Mouse (Mus musculus): ENCODE data around the gene Ephb4. TPM values are rescaled to one million over a fixed set of nuclear protein-coding genes. Genes with fewer than 3 reads are reported as not detected.

The Ephb4 gene
- polyA plus RNA-seq, 1 experiment from 2014 or later: 28.9 TPM

GRCm38 (mm10) chr5:137376198-137376597 is 26.3 kb downstream of the Ephb4 start:
- Histone ChIP-seq H3K4me1 (peaks cover 6% of the 10 kb centered on the region), H3K4me2 (replicated peaks) (no peak overlapping the region), H3K9me3 (no peaks in the 10 kb centered on the region), H3K36me3 (peaks cover 36% of the 10 kb centered on the region), H3K4me3 (no peak overlapping the region), H3K27me3 (no peaks in the 10 kb centered on the region), H3K9ac (replicated peaks) (no peak overlapping the region), H3K27ac (replicated peaks) (no peak overlapping the region)
- ATAC-seq (ENCODE audit: low FRiP score, low read depth): no peak
- 39% methylated on average over 7 of the region's 7 CpGs for WGBS

DNA sequence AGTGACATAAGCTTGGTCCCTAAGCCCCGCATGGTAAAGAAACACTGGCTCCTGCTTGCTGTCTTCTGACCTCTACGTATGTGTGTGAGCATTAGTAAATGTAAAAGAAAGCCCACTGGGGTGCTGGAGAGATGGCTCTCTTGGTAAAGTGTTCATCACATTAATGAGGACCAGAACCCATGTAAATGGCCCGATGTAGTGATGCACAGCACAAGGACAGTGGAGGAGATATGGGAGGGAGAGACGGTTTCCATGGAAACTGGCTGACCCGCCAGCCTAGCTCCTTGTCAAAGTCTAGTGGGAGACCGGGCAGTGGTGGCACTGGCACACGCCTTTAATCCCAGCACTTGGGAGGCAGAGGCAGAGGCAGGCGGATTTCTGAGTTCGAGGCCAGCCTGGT is 26.8 kb downstream of the Ephb4 start:
- 0 out of 2 replicates have a peak, but pooled peaks have one; percentile 52 for ATAC-seq (ENCODE audit: low FRiP score, low read depth)
- H3K36me3 ChIP-seq: peaks cover 31% of the 10 kb centered on the region
- H3K4me1 ChIP-seq: peaks cover 6% of the 10 kb centered on the region
- no peak overlapping the region for H3K4me3 ChIP-seq
- 53% methylated on average over 9 of the region's 9 CpGs for WGBS
- no peak overlapping the region for H3K27ac ChIP-seq (replicated peaks)
- H3K9me3 ChIP-seq: no peaks in the 10 kb centered on the region
- H3K9ac ChIP-seq (replicated peaks): no peak overlapping the region
- no peaks in the 10 kb centered on the region for H3K27me3 ChIP-seq
- H3K4me2 ChIP-seq (replicated peaks): no peak overlapping the region

GRCm38 (mm10) chr5:137377176-137377575 is 27.3 kb downstream of the Ephb4 start:
- 38% methylated on average over 10 of the region's 11 CpGs for WGBS
- no peak for ATAC-seq (ENCODE audit: low FRiP score, low read depth)
- no peak overlapping the region for H3K9ac ChIP-seq (replicated peaks)

GRCm38 (mm10) chr5:137377603-137378002 is 27.7 kb downstream of the Ephb4 start:
- no peak for ATAC-seq (ENCODE audit: low FRiP score, low read depth)
- WGBS: 45% methylated on average over 10 of the region's 15 CpGs
- Histone ChIP-seq H3K9me3 (no peaks in the 10 kb centered on the region), H3K4me2 (replicated peaks) (no peak overlapping the region; the same call in 1 of the 2 replicates), H3K9ac (replicated peaks) (no peak overlapping the region), H3K4me1 (peaks cover 6% of the 10 kb centered on the region), H3K27me3 (no peaks in the 10 kb centered on the region), H3K36me3 (peaks cover 22% of the 10 kb centered on the region), H3K27ac (replicated peaks) (no peak overlapping the region), H3K4me3 (no peak overlapping the region)

More at GRCm38 (mm10) chr5:137377176-137377575, 27.3 kb downstream of the Ephb4 start:
- Histone ChIP-seq H3K4me1 (peaks cover 6% of the 10 kb centered on the region), H3K36me3 (peaks cover 26% of the 10 kb centered on the region), H3K27ac (replicated peaks) (no peak overlapping the region), H3K4me2 (replicated peaks) (no peak overlapping the region; the same call in 1 of the 2 replicates), H3K4me3 (no peak overlapping the region), H3K9me3 (no peaks in the 10 kb centered on the region), H3K27me3 (no peaks in the 10 kb centered on the region)

GRCm38 (mm10) chr5:137381152-137381551 is 31.2 kb downstream of the Ephb4 start:
- Histone ChIP-seq H3K9me3 (no peaks in the 10 kb centered on the region), H3K9ac (replicated peaks) (no peak overlapping the region), H3K36me3 (no peaks in the 10 kb centered on the region), H3K4me2 (replicated peaks) (no peak overlapping the region), H3K27me3 (no peaks in the 10 kb centered on the region), H3K4me3 (no peak overlapping the region), H3K27ac (replicated peaks) (no peak overlapping the region), H3K4me1 (peaks cover 4% of the 10 kb centered on the region; the same call in 1 of the 2 replicates)
- ATAC-seq (ENCODE audit: low FRiP score, low read depth): no peak
- WGBS: 59% methylated on average over 4 of the region's 4 CpGs

GRCm38 (mm10) chr5:137383441-137383840 is 33.5 kb downstream of the Ephb4 start:
- no peak for ATAC-seq (ENCODE audit: low FRiP score, low read depth)
- H3K27me3 ChIP-seq: no peaks in the 10 kb centered on the region
- no peak overlapping the region for H3K9ac ChIP-seq (replicated peaks)
- no peaks in the 10 kb centered on the region for H3K36me3 ChIP-seq
- WGBS: 80% methylated on average over 7 of the region's 7 CpGs
- H3K9me3 ChIP-seq: no peaks in the 10 kb centered on the region
- H3K4me3 ChIP-seq: no peak overlapping the region
- H3K4me2 ChIP-seq (replicated peaks): no peak overlapping the region
- H3K4me1 ChIP-seq: no peaks in the 10 kb centered on the region
- H3K27ac ChIP-seq (replicated peaks): no peak overlapping the region

GRCm38 (mm10) chr5:137386712-137387111 is 36.8 kb downstream of the Ephb4 start:
- no peak overlapping the region for H3K4me2 ChIP-seq (replicated peaks)
- no peaks in the 10 kb centered on the region for H3K4me1 ChIP-seq
- H3K27me3 ChIP-seq: no peaks in the 10 kb centered on the region
- 84% methylated on average over 7 of the region's 7 CpGs for WGBS
- H3K4me3 ChIP-seq: no peak overlapping the region
- no peaks in the 10 kb centered on the region for H3K36me3 ChIP-seq
- H3K9me3 ChIP-seq: no peaks in the 10 kb centered on the region
- H3K9ac ChIP-seq (replicated peaks): no peak overlapping the region
- no peak for ATAC-seq (ENCODE audit: low FRiP score, low read depth)
- H3K27ac ChIP-seq (replicated peaks): no peak overlapping the region

DNA sequence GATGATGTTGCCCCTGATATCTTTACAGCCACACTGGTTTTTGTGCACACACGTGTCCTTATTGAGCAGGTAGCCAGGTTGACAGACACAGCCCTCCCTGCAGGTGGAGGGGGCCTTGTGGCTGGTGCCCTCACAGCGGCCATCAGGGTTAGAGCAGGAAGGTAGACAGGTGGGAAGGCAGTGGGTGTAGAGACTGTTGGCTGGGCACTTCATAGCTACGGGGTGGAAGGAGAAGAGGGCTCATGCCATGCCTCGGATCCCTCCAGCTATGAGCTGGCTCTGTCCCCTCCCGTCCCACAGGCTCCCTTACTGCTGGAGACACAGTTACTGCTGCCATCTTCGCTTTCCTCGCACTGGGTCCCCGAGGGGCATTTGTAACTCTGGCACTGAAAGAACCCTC is 41.7 kb downstream of the Ephb4 start:
- no peak overlapping the region for H3K4me3 ChIP-seq
- H3K27ac ChIP-seq (replicated peaks): no peak overlapping the region
- no peak overlapping the region for H3K9ac ChIP-seq (replicated peaks)
- peaks cover 4% of the 10 kb centered on the region; the same call in 1 of the 2 replicates for H3K27me3 ChIP-seq
- 81% methylated on average over 8 of the region's 8 CpGs for WGBS
- no peaks in the 10 kb centered on the region for H3K4me1 ChIP-seq
- no peaks in the 10 kb centered on the region for H3K9me3 ChIP-seq
- no peak for ATAC-seq (ENCODE audit: low FRiP score, low read depth)
- H3K36me3 ChIP-seq: no peaks in the 10 kb centered on the region
- no peak overlapping the region for H3K4me2 ChIP-seq (replicated peaks)

GRCm38 (mm10) chr5:137394456-137394855 is 44.5 kb downstream of the Ephb4 start:
- no peaks in the 10 kb centered on the region for H3K4me1 ChIP-seq
- no peaks in the 10 kb centered on the region for H3K9me3 ChIP-seq
- H3K4me2 ChIP-seq (replicated peaks): no peak overlapping the region
- H3K9ac ChIP-seq (replicated peaks): no peak overlapping the region
- H3K36me3 ChIP-seq: no peaks in the 10 kb centered on the region
- peaks cover 4% of the 10 kb centered on the region; the same call in 1 of the 2 replicates for H3K27me3 ChIP-seq
- no peak for ATAC-seq (ENCODE audit: low FRiP score, low read depth)
- H3K27ac ChIP-seq (replicated peaks): no peak overlapping the region
- no peak overlapping the region for H3K4me3 ChIP-seq
- 47% methylated on average over 7 of the region's 7 CpGs for WGBS

- Histone ChIP-seq H3K9me3 (no peaks in the 10 kb centered on the region), H3K4me2 (replicated peaks) (no peak overlapping the region), H3K27ac (replicated peaks) (no peak overlapping the region), H3K4me3 (no peak overlapping the region), H3K27me3 (no peaks in the 10 kb centered on the region), H3K4me1 (peaks cover 12% of the 10 kb centered on the region), H3K36me3 (no peaks in the 10 kb centered on the region), H3K9ac (replicated peaks) (no peak overlapping the region)
- 80% methylated on average over 2 of the region's 2 CpGs for WGBS
- ATAC-seq (ENCODE audit: low FRiP score, low read depth): no peak
Measured at GRCm38 (mm10) chr5:137404081-137404480, 54.2 kb downstream of the Ephb4 start.

DNA sequence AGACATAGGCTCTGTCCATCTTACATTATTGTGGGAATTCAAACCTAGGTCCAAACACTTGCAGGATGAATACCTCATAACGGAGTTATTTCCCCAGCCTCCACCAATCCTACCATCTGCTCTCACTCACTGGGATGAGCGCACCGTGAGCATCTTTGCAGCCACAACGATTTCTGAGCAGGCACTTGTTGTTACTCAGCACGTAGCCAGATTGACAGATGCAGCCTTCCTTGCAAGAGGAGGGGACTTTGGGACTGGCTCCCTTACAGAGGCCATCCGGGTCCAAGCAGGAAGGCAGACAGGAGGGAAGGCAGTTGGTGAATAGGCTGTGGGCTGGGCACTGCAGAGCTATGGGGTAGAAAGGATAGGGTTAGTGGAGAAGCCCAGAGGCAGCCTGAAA is 59.5 kb downstream of the Ephb4 start:
- no peak overlapping the region for H3K27ac ChIP-seq (replicated peaks)
- no peaks in the 10 kb centered on the region for H3K36me3 ChIP-seq
- 54% methylated on average over 6 of the region's 6 CpGs for WGBS
- no peak for ATAC-seq (ENCODE audit: low FRiP score, low read depth)
- H3K4me1 ChIP-seq: peaks cover 12% of the 10 kb centered on the region
- no peak overlapping the region for H3K4me2 ChIP-seq (replicated peaks)
- no peak overlapping the region for H3K4me3 ChIP-seq
- no peaks in the 10 kb centered on the region for H3K9me3 ChIP-seq
- no peaks in the 10 kb centered on the region for H3K27me3 ChIP-seq
- H3K9ac ChIP-seq (replicated peaks): no peak overlapping the region

- Histone ChIP-seq H3K9ac (replicated peaks) (no peak overlapping the region), H3K4me3 (no peak overlapping the region), H3K27ac (replicated peaks) (no peak overlapping the region), H3K27me3 (no peaks in the 10 kb centered on the region), H3K9me3 (no peaks in the 10 kb centered on the region), H3K4me2 (replicated peaks) (no peak overlapping the region), H3K36me3 (no peaks in the 10 kb centered on the region), H3K4me1 (peaks cover 12% of the 10 kb centered on the region)
- WGBS: 65% methylated on average over 3 of the region's 3 CpGs
- no peak for ATAC-seq (ENCODE audit: low FRiP score, low read depth)
Measured at GRCm38 (mm10) chr5:137410066-137410465, 60.2 kb downstream of the Ephb4 start.

GRCm38 (mm10) chr5:137410549-137410948 is 60.6 kb downstream of the Ephb4 start:
- Histone ChIP-seq H3K4me2 (replicated peaks) (no peak overlapping the region), H3K27me3 (no peaks in the 10 kb centered on the region), H3K4me1 (peaks cover 12% of the 10 kb centered on the region), H3K9me3 (no peaks in the 10 kb centered on the region), H3K9ac (replicated peaks) (no peak overlapping the region), H3K4me3 (no peak overlapping the region), H3K27ac (replicated peaks) (no peak overlapping the region), H3K36me3 (no peaks in the 10 kb centered on the region)
- WGBS: 88% methylated on average over 3 of the region's 3 CpGs
- no peak for ATAC-seq (ENCODE audit: low FRiP score, low read depth)
